Mouse (Mus musculus) cortical plate, adult 2 months (tissue): ENCODE data around the gene Med13.

Experiments
- CTCF ChIP-seq: fragments of 200-500 bp; IDR thresholded peaks from 2 replicates; pipeline ENCODE4 v1.5.1; 2011; ENCODE audit warnings: mild to moderate bottlenecking, control low read depth, low read length; ENCODE audit not compliant: insufficient read depth; ENCODE audit errors: extremely low read depth
- POLR2A ChIP-seq: fragments of 200-500 bp; IDR thresholded peaks from 2 replicates; pipeline ENCODE4 v1.6.1; 2011; ENCODE audit warnings: mild to moderate bottlenecking, low read length, control low read depth; ENCODE audit not compliant: insufficient read depth; ENCODE audit errors: extremely low read depth

GRCm38 (mm10) chr11:86353586-86353985 lies 3.8 kb downstream of the Med13 start:
- TF ChIP-seq POLR2A (no peak), CTCF (no peak)
